Mouse (Mus musculus) E14TG2a.4 (cell line): ENCODE measurements around the gene Mc1r.

Experiments used
- H3K27me3 ChIP-seq: 2 replicates; pipeline ENCODE4 v1.6.1; 2014; ENCODE audit warnings: low read length, control low read depth; ENCODE audit not compliant: insufficient read depth
- H3K36me3 ChIP-seq: 2 replicates; pipeline ENCODE4 v1.6.1; 2014; ENCODE audit warnings: low read length, control low read depth; ENCODE audit not compliant: insufficient read depth
- H3K4me1 ChIP-seq: replicated peaks from 2 replicates; pipeline ENCODE4 v1.6.1; 2014; ENCODE audit warnings: low read depth, low read length, control low read depth
- H3K4me3 ChIP-seq: replicated peaks from 2 replicates; pipeline ENCODE4 v1.5.1; 2014; ENCODE audit warnings: mild to moderate bottlenecking, low read length
- H3K9me3 ChIP-seq: 2 replicates; pipeline ENCODE4 v1.6.1; 2014; ENCODE audit warnings: low read length, control low read depth
- CTCF ChIP-seq: conservative IDR thresholded peaks from 2 replicates; pipeline ENCODE4 v1.5.1; 2014; ENCODE audit warnings: low read length
- NANOG ChIP-seq: IDR thresholded peaks from 2 replicates; pipeline ENCODE4 v1.6.1; 2014; ENCODE audit warnings: borderline replicate concordance, low read length, mixed read lengths
- POU5F1 ChIP-seq: IDR thresholded peaks from 2 replicates; pipeline ENCODE4 v1.6.1; 2014; ENCODE audit warnings: low read length, borderline replicate concordance

The Mc1r gene

GRCm38 (mm10) chr8:123407612-123408011 lies 705 bp downstream of the Mc1r start:
- TF ChIP-seq CTCF, result no peak
- TF ChIP-seq NANOG, result no peak
- no peak for TF ChIP-seq POU5F1
- Histone ChIP-seq H3K4me3 (0 out of 2 replicates have a peak overlapping the region, but pooled peaks have one; percentile 3), H3K27me3 (peaks cover 46% of the 10 kb centered on the region), H3K4me1 (peaks cover 69% of the 10 kb centered on the region), H3K36me3 (peaks cover 12% of the 10 kb centered on the region), H3K9me3 (no peaks in the 10 kb centered on the region)

DNA sequence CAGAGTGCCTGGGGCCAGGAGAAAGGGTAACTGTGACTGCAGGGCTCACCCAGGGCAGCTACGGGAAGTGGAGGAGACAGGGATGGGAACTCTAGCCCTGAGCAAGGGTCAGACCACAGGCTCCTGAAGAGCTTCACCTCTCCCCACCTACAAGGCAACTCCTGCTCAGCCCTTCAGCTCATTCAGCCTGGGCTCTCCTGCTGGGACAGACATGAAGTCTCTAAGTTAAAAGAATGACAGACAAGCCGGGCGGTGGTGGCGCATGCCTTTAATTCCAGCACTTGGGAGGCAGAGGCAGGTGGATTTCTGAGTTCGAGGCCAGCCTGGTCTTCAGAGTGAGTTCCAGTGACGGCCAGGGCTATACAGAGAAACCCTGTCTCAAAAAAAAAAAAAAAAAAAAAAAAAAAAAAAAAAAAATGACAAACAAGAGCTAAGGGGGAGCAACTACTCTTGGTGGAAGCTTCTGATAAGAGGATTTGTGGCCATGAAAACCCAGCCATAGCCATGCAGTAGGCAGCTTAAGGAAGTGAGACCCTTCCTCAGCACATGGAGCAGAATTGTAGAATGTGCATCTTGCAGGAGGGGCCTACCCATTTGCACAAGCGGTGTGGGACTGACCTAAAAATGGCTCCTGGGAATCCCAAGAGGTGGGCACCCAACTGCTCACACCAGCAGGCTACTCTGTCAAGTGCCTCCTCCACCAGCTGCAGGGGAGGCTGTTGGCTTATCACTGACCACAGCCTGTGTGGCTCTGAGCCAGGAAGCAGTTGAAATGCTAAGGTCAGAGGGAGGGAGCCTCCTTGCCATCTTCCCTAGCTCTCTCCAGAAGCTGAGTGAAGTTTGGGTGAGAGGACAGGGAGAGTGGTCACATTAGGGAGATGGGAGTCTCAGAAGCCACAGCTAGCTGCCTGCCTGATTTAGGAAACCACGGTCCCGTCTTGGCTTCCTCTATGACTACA lies 2.0 kb downstream of the Mc1r start:
- H3K27me3 ChIP-seq, result peaks cover 46% of the 10 kb centered on the region
- H3K4me1 ChIP-seq, result peaks cover 80% of the 10 kb centered on the region
- H3K36me3 ChIP-seq, result 0 out of 2 replicates have a peak, but pooled peaks cover 8% of the 10 kb centered on the region
- TF ChIP-seq POU5F1, result no peak
- no peak for TF ChIP-seq NANOG
- TF ChIP-seq CTCF, result no peak
- no peaks in the 10 kb centered on the region for H3K9me3 ChIP-seq
- no peak overlapping the region for H3K4me3 ChIP-seq

- peaks cover 83% of the 10 kb centered on the region for H3K4me1 ChIP-seq
- TF ChIP-seq NANOG (no peak), POU5F1 (no peak), CTCF (no peak)
- no peaks in the 10 kb centered on the region for H3K9me3 ChIP-seq
- H3K36me3 ChIP-seq, result 0 out of 2 replicates have a peak, but pooled peaks cover 5% of the 10 kb centered on the region
- H3K4me3 ChIP-seq, result peak overlapping the region; percentile 29; the same call in 1 of the 2 replicates
- H3K27me3 ChIP-seq, result peaks cover 46% of the 10 kb centered on the region
These were observed 3.2 kb downstream of the Mc1r start for GRCm38 (mm10) chr8:123410049-123410587.

DNA sequence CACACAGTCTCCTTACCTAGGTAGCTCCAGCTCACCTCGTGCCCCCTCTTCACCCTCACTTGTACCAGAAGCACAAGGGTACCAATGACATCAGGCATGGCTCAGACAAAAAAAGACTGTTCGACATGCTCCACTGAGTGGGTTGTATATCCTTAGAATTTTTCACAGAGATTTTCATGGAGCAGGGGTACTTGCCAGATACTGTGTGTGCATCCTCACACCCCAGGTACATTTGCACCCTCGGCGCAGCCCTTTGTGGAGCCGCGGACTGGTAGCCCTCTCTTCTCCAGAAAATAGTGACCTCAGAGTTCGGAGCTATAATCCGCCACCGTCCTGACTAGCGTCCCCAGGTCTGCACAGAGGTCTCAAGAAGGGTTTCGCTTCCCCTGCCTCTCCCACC lies 3.9 kb downstream of the Mc1r start:
- Histone ChIP-seq H3K4me1 (peaks cover 83% of the 10 kb centered on the region), H3K27me3 (peaks cover 46% of the 10 kb centered on the region), H3K4me3 (peak overlapping the region; percentile 83), H3K9me3 (no peaks in the 10 kb centered on the region), H3K36me3 (0 out of 2 replicates have a peak, but pooled peaks cover 5% of the 10 kb centered on the region)
- TF ChIP-seq CTCF (no peak), NANOG (no peak), POU5F1 (no peak)

- H3K27me3 ChIP-seq, result peaks cover 46% of the 10 kb centered on the region
- no peak for TF ChIP-seq POU5F1
- TF ChIP-seq CTCF, result no peak
- TF ChIP-seq NANOG, result no peak
These were observed 4.3 kb downstream of the Mc1r start, which contains the start of gene Tubb3 for GRCm38 (mm10) chr8:123411246-123411645. Tubb3 (plus strand) TSS chr8:123411424.

DNA sequence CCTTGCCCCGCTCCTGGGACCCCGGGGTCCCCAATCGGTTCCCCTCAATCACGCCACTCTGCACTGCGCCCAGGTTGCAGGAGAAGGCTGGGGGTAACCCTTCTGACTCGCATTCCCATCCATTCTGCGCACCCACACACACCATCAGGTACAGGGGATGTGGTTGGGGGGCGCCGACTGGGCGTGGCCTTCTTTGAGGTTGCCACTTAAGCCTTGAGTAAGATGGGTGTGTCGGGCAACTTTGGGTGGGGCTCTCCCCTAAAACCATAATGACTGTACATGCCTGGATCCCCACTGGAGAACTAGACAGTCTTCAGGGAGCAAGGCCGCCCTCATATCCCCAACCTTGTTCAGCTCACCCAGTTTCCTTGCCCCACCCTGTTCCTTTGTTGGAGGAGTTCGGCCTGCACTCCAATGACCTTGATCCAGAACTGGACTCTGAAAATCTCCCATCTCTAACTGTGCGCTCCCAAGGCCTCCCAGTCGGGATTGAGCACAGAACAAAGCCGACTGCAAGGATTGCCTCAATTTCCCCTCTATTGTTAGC lies 4.9 kb downstream of the Mc1r start:
- Histone ChIP-seq H3K9me3 (no peaks in the 10 kb centered on the region), H3K27me3 (peaks cover 46% of the 10 kb centered on the region), H3K4me1 (peaks cover 79% of the 10 kb centered on the region), H3K4me3 (peak overlapping the region; percentile 83), H3K36me3 (0 out of 2 replicates have a peak, but pooled peaks cover 7% of the 10 kb centered on the region)
- TF ChIP-seq CTCF (no peak), NANOG (peak; percentile 59; the same call in 1 of the 2 replicates)

More at GRCm38 (mm10) chr8:123411246-123411645, 4.3 kb downstream of the Mc1r start, which contains the start of gene Tubb3:
- Histone ChIP-seq H3K4me3 (peak within 1 kb of the TSS; percentile 83), H3K9me3 (no peaks in the 10 kb centered on the region), H3K4me1 (peaks cover 79% of the 10 kb centered on the region), H3K36me3 (0 out of 2 replicates have a peak, but pooled peaks cover 5% of the 10 kb centered on the region)

DNA sequence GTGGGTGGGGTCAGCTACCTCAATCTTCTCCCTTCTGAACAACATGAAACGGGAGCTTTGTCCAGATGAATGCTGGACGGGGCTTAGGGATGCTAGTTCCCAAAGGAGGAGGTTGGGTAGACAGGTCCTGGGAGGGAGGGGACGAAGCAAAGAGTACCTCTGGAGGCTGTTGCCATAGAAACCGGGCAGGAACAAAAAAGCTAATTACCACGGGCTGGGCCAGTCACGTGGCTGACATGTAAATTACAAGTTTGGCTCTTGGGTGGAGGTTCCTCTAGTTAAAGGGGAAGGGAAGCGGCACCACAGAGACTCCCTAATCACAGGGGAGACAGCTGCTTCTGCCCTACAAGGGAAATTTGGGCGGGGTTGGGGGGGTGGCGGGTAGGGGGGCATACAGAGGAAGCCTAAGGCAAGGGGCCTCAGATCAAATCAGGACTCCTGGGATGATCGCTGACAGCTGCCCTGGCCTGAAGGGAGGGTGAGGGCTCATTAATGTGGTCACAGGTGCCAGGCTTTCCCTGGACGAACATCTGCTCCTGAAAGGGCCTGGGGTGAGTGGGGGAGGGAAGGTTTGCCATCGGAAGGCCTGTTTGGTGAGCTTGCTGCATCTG lies 5.8 kb downstream of the Mc1r start:
- Histone ChIP-seq H3K27me3 (peaks cover 42% of the 10 kb centered on the region), H3K4me3 (peak overlapping the region; percentile 83), H3K9me3 (no peaks in the 10 kb centered on the region), H3K4me1 (peaks cover 78% of the 10 kb centered on the region), H3K36me3 (0 out of 2 replicates have a peak, but pooled peaks cover 11% of the 10 kb centered on the region)
- TF ChIP-seq NANOG, result no peak
- no peak for TF ChIP-seq CTCF
- no peak for TF ChIP-seq POU5F1
